Mouse (Mus musculus) heart, adult 2 months (tissue): ENCODE data around the gene Gm10320. TPM values are rescaled to one million over a fixed set of nuclear protein-coding genes. Genes with fewer than 3 reads are reported as not detected.

Source experiments
- DNase-seq, 2 experiments: peaks; one replicate each; pipeline ENCODE4 v3.0.0; 2021
- H3K27ac ChIP-seq: fragments of 200-600 bp; 2 replicates; pipeline ENCODE4 v1.8.1; 2022
- H3K27me3 ChIP-seq: fragments of 200-500 bp; 2 replicates; pipeline ENCODE4 v1.6.1; 2012; ENCODE audit warnings: mild to moderate bottlenecking, low read length, inconsistent platforms, mixed read lengths; ENCODE audit not compliant: control insufficient read depth, insufficient read depth
- H3K36me3 ChIP-seq: fragments of 200-500 bp; 2 replicates; pipeline ENCODE4 v1.6.1; 2012; ENCODE audit warnings: low read length, inconsistent platforms; ENCODE audit not compliant: control insufficient read depth, insufficient read depth
- H3K4me1 ChIP-seq: fragments of 200-500 bp; 2 replicates; pipeline ENCODE4 v1.6.1; 2011; ENCODE audit warnings: low read length; ENCODE audit not compliant: control insufficient read depth, insufficient read depth
- H3K4me3 ChIP-seq: fragments of 200-600 bp; 2 replicates; pipeline ENCODE4 v1.8.1; 2022
- H3K79me2 ChIP-seq: fragments of 200-500 bp; replicated peaks from 2 replicates; pipeline ENCODE4 v1.6.1; 2012; ENCODE audit warnings: mild to moderate bottlenecking, inconsistent platforms, low read length, moderate library complexity, mixed read lengths; ENCODE audit not compliant: control insufficient read depth, insufficient read depth
- H3K9ac ChIP-seq: fragments of 200-500 bp; 2 replicates; pipeline ENCODE4 v1.6.1; 2012; ENCODE audit warnings: low read depth, mild to moderate bottlenecking, control low read depth, inconsistent platforms, low read length, mixed read lengths
- CTCF ChIP-seq: fragments of 200-600 bp; IDR thresholded peaks from 2 replicates; pipeline ENCODE4 v1.8.1; 2022; ENCODE audit warnings: antibody characterized with exemption, mild to moderate bottlenecking, moderate library complexity
- EP300 ChIP-seq: fragments of 200-500 bp; IDR thresholded peaks from 2 replicates; pipeline ENCODE4 v1.6.1; 2011; ENCODE audit warnings: low read depth, low read length, control low read depth; ENCODE audit not compliant: insufficient read depth
- POLR2A ChIP-seq: fragments of 200-500 bp; IDR thresholded peaks from 2 replicates; pipeline ENCODE4 v1.6.1; 2011; ENCODE audit warnings: mild to moderate bottlenecking, low read depth, low read length, control low read depth; ENCODE audit not compliant: insufficient read depth
- WGBS: fragments of 180-500 bp; shearing (Covaris S2); methylation state at CpG from one replicate; pipeline ENCODE4 v1.1.7; 2018; 5-methylcytosine and 5-hydroxymethylcytosine counted together
- intact Hi-C: fragments of 180-260 bp; cut with DNase I; formaldehyde crosslinking; loops from one replicate; pipeline ENCODE4 v1.15.1; 2025
- polyA plus RNA-seq: library from polyadenylated mRNA; depleted of rRNA; stranded (reverse); fragments of >200 nt; gene quantifications from 2 replicates; pipeline ENCODE4 v1.2.3, GENCODE M21; 2012
- total RNA-seq, 2 experiments: library from RNA; stranded (reverse); gene quantifications; 2 replicates each; pipeline ENCODE4 v1.2.3; 2021

Gene Gm10320
- total and polyA plus RNA-seq, 3 experiments = 0.27 TPM; not detected in 2

- Histone ChIP-seq H3K79me2 (no peaks in the 10 kb centered on the region), H3K27me3 (0 out of 2 replicates have a peak, but pooled peaks cover 2% of the 10 kb centered on the region), H3K4me3 (no peak overlapping the region), H3K9ac (no peak overlapping the region), H3K4me1 (no peaks in the 10 kb centered on the region), H3K27ac (no peak overlapping the region), H3K36me3 (no peaks in the 10 kb centered on the region)
- intact Hi-C loops = loop anchor here (5.0 kb wide), 1 partner anchor 137 kb away; no protein-coding TSS in a partner anchor
- WGBS = 69% methylated on average over 7 of the region's 8 CpGs
- TF ChIP-seq CTCF = no peak
- no peak for TF ChIP-seq POLR2A
- DNase-seq = no peak
These were observed 2.8 kb upstream of the Gm10320 start for GRCm38 (mm10) chr13:98494492-98495064.

GRCm38 (mm10) chr13:98492569-98493255 is 911 bp upstream of the Gm10320 start:
- Histone ChIP-seq H3K36me3 (no peaks in the 10 kb centered on the region), H3K9ac (no peak overlapping the region), H3K79me2 (no peaks in the 10 kb centered on the region), H3K4me3 (no peak overlapping the region), H3K27me3 (no peaks in the 10 kb centered on the region), H3K4me1 (no peaks in the 10 kb centered on the region), H3K27ac (no peak overlapping the region)
- no peak for DNase-seq
- intact Hi-C loops = no loop called here
- TF ChIP-seq POLR2A (no peak), CTCF (no peak), EP300 (no peak)
- 58% methylated on average over 9 of the region's 9 CpGs for whole genome bisulfite sequencing

- no peak for TF ChIP-seq POLR2A
- TF ChIP-seq CTCF = no peak
These were observed 5.1 kb downstream of the Gm10320 start for GRCm38 (mm10) chr13:98486726-98487125.

GRCm38 (mm10) chr13:98486161-98486560 is 5.6 kb downstream of the Gm10320 start:
- Histone ChIP-seq H3K36me3 (no peaks in the 10 kb centered on the region), H3K79me2 (no peaks in the 10 kb centered on the region), H3K4me3 (no peak overlapping the region), H3K9ac (no peak overlapping the region), H3K4me1 (no peaks in the 10 kb centered on the region), H3K27ac (no peak overlapping the region), H3K27me3 (no peaks in the 10 kb centered on the region)
- 63% methylated on average over 3 of the region's 3 CpGs for WGBS
- TF ChIP-seq CTCF (no peak), EP300 (no peak), POLR2A (no peak)
- no peak for DNase-seq
- intact Hi-C loops = no loop called here

More at GRCm38 (mm10) chr13:98486726-98487125, 5.1 kb downstream of the Gm10320 start:
- 90% methylated on average over 6 of the region's 6 CpGs for WGBS
- no peak overlapping the region for H3K4me3 ChIP-seq
- H3K27me3 ChIP-seq = no peaks in the 10 kb centered on the region
- intact Hi-C loops = no loop called here
- no peak for DNase-seq
- H3K4me1 ChIP-seq = no peaks in the 10 kb centered on the region
- no peak overlapping the region for H3K9ac ChIP-seq
- H3K79me2 ChIP-seq = no peaks in the 10 kb centered on the region
- no peak overlapping the region for H3K27ac ChIP-seq
- H3K36me3 ChIP-seq = no peaks in the 10 kb centered on the region

GRCm38 (mm10) chr13:98485440-98485839 is 6.4 kb downstream of the Gm10320 start:
- Histone ChIP-seq H3K27ac (no peak overlapping the region), H3K79me2 (no peaks in the 10 kb centered on the region), H3K4me1 (no peaks in the 10 kb centered on the region), H3K27me3 (no peaks in the 10 kb centered on the region), H3K36me3 (no peaks in the 10 kb centered on the region), H3K9ac (no peak overlapping the region), H3K4me3 (no peak overlapping the region)
- TF ChIP-seq POLR2A = no peak
- no peak for TF ChIP-seq CTCF
- no peak for TF ChIP-seq EP300
- WGBS = 72% methylated on average over 5 of the region's 5 CpGs
- no peak for DNase-seq
- intact Hi-C loops = no loop called here

- 60% methylated on average over 3 of the region's 3 CpGs for WGBS
- TF ChIP-seq CTCF (no peak), POLR2A (no peak), EP300 (no peak)
- H3K9ac ChIP-seq = no peak overlapping the region
- H3K27ac ChIP-seq = no peak overlapping the region
- no peaks in the 10 kb centered on the region for H3K79me2 ChIP-seq
- H3K27me3 ChIP-seq = no peaks in the 10 kb centered on the region
- no peak overlapping the region for H3K4me3 ChIP-seq
- no peaks in the 10 kb centered on the region for H3K36me3 ChIP-seq
- intact Hi-C loops = no loop called here
- H3K4me1 ChIP-seq = peaks cover 1% of the 10 kb centered on the region
- no peak for DNase-seq
These were observed 13.8 kb downstream of the Gm10320 start for GRCm38 (mm10) chr13:98477991-98478390.
